Mouse (Mus musculus) kidney, embryonic 15.5 days (tissue): Measurements from ENCODE around the gene Adamtsl1. TPM values are rescaled to one million over a fixed set of nuclear protein-coding genes. Genes with fewer than 3 reads are reported as not detected.
A peak's percentile ranks its signal among the peaks of the same experiment; 100 is the strongest.

Source experiments
- ATAC-seq: fragments of 200-750 bp; cut with Nextera tagmentation; replicated peaks from 2 replicates; pipeline ENCODE4 v1.8.0; 2017; ENCODE audit warnings: moderate TSS enrichment; ENCODE audit not compliant: low FRiP score
- H3K27ac ChIP-seq: fragments of 300-500 bp; sonication (generic); 2 replicates; pipeline ENCODE4 v1.5.1; 2015; ENCODE audit warnings: mild to moderate bottlenecking, inconsistent platforms
- H3K27me3 ChIP-seq: fragments of 300-500 bp; sonication (generic); 2 replicates; pipeline ENCODE4 v1.6.1; 2015; ENCODE audit warnings: inconsistent platforms
- H3K36me3 ChIP-seq: fragments of 300-500 bp; sonication (generic); 2 replicates; pipeline ENCODE4 v1.6.1; 2015; ENCODE audit warnings: inconsistent platforms
- H3K4me1 ChIP-seq: fragments of 300-500 bp; sonication (generic); 2 replicates; pipeline ENCODE4 v1.6.1; 2015; ENCODE audit warnings: inconsistent platforms
- H3K4me2 ChIP-seq: fragments of 300-500 bp; sonication (generic); 2 replicates; pipeline ENCODE4 v1.6.1; 2015; ENCODE audit warnings: moderate library complexity, mild to moderate bottlenecking, inconsistent platforms
- H3K4me3 ChIP-seq: fragments of 300-500 bp; sonication (generic); replicated peaks from 2 replicates; pipeline ENCODE4 v1.5.1; 2015; ENCODE audit warnings: mild to moderate bottlenecking, inconsistent platforms
- H3K9ac ChIP-seq: fragments of 300-500 bp; sonication (generic); 2 replicates; pipeline ENCODE4 v1.6.1; 2015; ENCODE audit warnings: mild to moderate bottlenecking, inconsistent platforms
- H3K9me3 ChIP-seq: fragments of 300-500 bp; sonication (generic); replicated peaks from 2 replicates; pipeline ENCODE4 v1.6.1; 2016; ENCODE audit warnings: inconsistent platforms
- WGBS: fragments of 180-500 bp; shearing (Covaris S2); methylation state at CpG from one replicate; pipeline ENCODE4 v1.1.7; 2015; ENCODE audit warnings: mixed read lengths; 5-methylcytosine and 5-hydroxymethylcytosine counted together
- polyA plus RNA-seq: library from polyadenylated mRNA; unstranded; fragments of >200 nt; fragmentation: Nextera tagmentation; extraction: Ambion mirVana; gene quantifications from 2 replicates; pipeline ENCODE4 v1.2.1, GENCODE M21; 2015

Adamtsl1 gene
- polyA plus RNA-seq, 1 experiment from 2014 or later: 21.5 TPM

DNA sequence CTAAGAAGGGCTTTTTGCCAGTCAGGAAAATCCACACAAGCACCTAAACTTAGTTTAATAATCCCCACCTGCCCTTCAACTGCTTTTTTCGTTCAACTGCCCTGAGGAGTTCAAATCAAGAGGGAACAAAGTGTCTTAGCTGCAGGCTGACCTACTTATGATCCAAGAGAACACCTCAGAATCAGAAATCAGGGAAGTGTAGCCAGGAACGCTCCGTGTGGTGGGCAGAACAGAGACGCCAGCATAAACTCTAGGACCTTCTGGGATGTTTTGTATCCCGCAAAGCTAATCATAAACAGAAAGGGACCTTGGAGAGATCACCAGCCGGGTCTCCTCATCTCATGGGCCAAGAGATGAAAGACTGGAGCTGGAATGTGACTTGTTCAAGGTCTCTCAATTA, 663.5 kb downstream of the Adamtsl1 start:
- no peak overlapping the region for H3K4me3 ChIP-seq
- 89% methylated on average over 6 of the region's 6 CpGs for WGBS
- no peak overlapping the region for H3K4me2 ChIP-seq
- no peak for ATAC-seq
- H3K9ac ChIP-seq: no peak overlapping the region
- H3K36me3 ChIP-seq: no peaks in the 10 kb centered on the region
- H3K4me1 ChIP-seq: no peaks in the 10 kb centered on the region
- no peaks in the 10 kb centered on the region for H3K27me3 ChIP-seq
- H3K27ac ChIP-seq: no peak overlapping the region
- no peaks in the 10 kb centered on the region for H3K9me3 ChIP-seq

DNA sequence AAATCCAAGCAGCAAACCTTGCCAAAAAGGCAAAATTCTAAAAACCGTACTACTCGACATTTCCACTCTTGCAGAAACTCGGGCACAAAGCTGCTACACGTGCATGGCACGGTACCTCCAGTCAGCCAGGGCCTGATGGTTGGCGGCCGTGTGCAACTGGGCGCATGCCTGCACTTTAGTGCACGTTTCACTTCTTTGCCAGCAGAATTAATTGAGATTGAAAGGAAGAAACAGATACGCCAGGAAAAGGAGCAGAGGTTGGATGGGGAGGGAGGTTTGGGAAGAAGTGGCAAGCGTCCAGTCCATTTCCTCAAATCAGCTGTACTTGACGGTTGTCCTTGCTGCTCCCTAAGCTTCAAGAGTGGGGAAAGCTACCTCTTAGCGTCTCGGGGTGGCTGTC, 664.1 kb downstream of the Adamtsl1 start:
- Histone ChIP-seq H3K9ac (no peak overlapping the region), H3K4me1 (no peaks in the 10 kb centered on the region), H3K36me3 (no peaks in the 10 kb centered on the region), H3K4me3 (no peak overlapping the region), H3K27ac (no peak overlapping the region), H3K4me2 (no peak overlapping the region), H3K27me3 (no peaks in the 10 kb centered on the region), H3K9me3 (no peaks in the 10 kb centered on the region)
- WGBS: 79% methylated on average over 14 of the region's 14 CpGs
- ATAC-seq: no peak

DNA sequence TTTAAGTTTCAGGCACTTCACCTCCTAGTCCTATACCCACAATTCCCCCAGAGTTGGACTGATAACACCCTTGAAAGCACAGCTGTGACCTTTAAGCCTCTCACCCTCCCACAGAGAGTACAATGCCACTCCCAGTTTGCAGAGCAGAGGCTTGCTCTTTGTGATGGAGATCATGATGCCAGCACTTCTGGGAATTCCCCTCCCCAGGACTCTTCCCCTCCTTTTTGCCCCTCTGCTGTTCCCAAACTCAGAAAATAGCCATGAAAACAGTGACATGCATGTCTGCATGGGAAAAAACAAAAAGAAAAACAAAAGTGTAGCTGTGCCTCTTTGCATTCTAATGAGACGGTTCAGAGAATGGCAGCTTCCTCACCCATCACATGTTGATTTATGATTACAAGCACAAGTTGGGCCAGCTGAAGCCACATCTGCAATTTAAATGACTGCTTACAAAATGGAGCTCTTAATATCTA, 669.8 kb downstream of the Adamtsl1 start:
- 21% methylated on average over 1 of the region's 1 CpGs for WGBS
- no peak overlapping the region for H3K9ac ChIP-seq
- H3K4me1 ChIP-seq: peaks cover 4% of the 10 kb centered on the region; the same call in 1 of the 2 replicates
- no peaks in the 10 kb centered on the region for H3K27me3 ChIP-seq
- 0 out of 2 replicates have a peak, but pooled peaks have one; percentile 25 for ATAC-seq
- no peak overlapping the region for H3K4me3 ChIP-seq
- H3K9me3 ChIP-seq: no peaks in the 10 kb centered on the region
- H3K4me2 ChIP-seq: no peak overlapping the region
- H3K27ac ChIP-seq: no peak overlapping the region
- no peaks in the 10 kb centered on the region for H3K36me3 ChIP-seq

DNA sequence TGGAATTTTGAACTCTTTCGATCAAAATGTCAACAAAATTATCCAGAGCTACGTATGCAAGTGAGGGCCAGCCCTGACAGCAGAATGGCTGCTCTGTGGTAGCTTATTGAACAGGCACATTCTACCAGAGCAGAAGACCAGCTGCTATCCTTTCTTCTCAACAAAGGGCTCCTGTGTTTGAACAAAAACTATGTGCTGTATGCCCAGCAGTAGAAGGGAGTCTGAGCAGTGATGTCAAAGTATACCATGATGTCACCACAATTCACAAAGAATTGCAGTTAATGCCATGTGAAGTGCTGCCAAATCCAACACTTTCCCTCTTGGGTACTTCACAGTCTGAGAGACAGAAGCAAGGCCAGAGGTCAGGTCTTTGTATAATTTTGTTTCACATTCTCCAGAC, 675.9 kb downstream of the Adamtsl1 start:
- Histone ChIP-seq H3K4me2 (no peak overlapping the region), H3K36me3 (no peaks in the 10 kb centered on the region), H3K4me1 (no peaks in the 10 kb centered on the region), H3K4me3 (no peak overlapping the region), H3K9ac (no peak overlapping the region), H3K27ac (no peak overlapping the region), H3K9me3 (no peaks in the 10 kb centered on the region), H3K27me3 (no peaks in the 10 kb centered on the region)
- 72% methylated on average over 2 of the region's 2 CpGs for WGBS
- no peak for ATAC-seq

DNA sequence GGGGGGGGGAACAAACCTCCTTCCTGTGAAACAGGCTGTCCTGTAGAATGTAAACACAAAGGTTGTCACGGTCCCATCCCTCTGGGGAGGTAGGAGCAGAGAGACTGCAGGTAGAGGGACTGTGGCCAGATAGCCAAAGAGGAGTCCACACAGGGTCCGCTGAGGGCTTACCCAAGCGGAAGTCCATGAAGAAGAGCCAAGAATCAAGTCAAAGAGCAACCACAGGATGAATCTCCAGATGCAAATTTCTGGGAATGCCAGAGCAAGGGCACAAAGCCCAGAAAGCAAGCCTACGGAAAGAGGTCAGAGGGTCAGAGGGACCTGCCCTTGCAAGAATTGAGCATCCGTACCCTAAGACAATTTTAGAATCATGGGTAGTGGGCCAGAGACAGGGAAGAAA, 677.2 kb downstream of the Adamtsl1 start:
- 69% methylated on average over 5 of the region's 5 CpGs for WGBS
- H3K4me2 ChIP-seq: no peak overlapping the region
- no peak overlapping the region for H3K4me3 ChIP-seq
- H3K9ac ChIP-seq: no peak overlapping the region
- H3K27me3 ChIP-seq: no peaks in the 10 kb centered on the region
- H3K36me3 ChIP-seq: no peaks in the 10 kb centered on the region
- ATAC-seq: no peak
- H3K27ac ChIP-seq: no peak overlapping the region
- H3K9me3 ChIP-seq: no peaks in the 10 kb centered on the region
- H3K4me1 ChIP-seq: no peaks in the 10 kb centered on the region

DNA sequence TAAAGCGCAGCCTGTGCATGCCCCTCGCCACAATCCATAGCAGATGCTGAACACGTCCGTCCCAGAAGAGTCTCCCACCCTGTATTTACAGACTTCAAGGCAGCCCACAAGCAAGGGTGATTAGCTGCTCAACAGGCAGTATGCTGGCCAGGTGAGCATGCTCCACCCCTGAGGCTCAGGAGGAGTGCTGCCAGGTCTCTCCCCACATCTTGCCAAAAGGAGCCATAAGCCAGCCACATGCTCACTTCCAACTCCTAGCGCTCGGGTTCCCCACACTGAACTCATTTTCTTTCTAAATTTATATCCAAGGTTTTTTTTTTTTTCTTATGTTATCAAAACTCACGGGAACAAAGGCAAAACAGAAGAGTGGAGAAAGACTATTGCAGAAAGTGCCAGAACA, 687.8 kb downstream of the Adamtsl1 start:
- ATAC-seq: no peak
- H3K27me3 ChIP-seq: no peaks in the 10 kb centered on the region
- H3K9ac ChIP-seq: no peak overlapping the region
- no peaks in the 10 kb centered on the region for H3K36me3 ChIP-seq
- 0 out of 2 replicates have a peak, but pooled peaks cover 2% of the 10 kb centered on the region for H3K4me1 ChIP-seq
- 83% methylated on average over 7 of the region's 7 CpGs for WGBS
- no peak overlapping the region for H3K27ac ChIP-seq
- no peak overlapping the region for H3K4me2 ChIP-seq
- no peaks in the 10 kb centered on the region for H3K9me3 ChIP-seq
- H3K4me3 ChIP-seq: no peak overlapping the region

DNA sequence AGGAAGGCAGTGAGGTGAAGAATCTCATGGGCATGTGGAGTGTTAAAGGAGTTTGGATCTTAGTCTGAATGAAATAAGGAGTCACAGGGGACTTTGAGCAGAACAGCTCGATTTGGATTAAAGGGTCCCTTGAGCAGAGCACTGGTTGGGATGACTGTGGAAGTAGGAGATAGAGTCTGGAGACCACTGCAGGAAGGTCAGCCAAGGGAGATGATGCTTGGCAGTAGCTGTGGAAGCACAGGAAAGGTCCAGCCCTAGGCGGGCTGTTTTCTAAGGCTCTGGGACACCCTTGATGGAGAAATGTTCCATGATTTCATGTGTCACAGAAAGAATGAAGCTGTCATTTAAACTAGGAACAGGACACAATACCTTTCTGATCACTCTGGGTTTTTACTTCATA, 689.3 kb downstream of the Adamtsl1 start:
- ATAC-seq: no peak
- H3K9me3 ChIP-seq: no peaks in the 10 kb centered on the region
- 0 out of 2 replicates have a peak, but pooled peaks cover 2% of the 10 kb centered on the region for H3K4me1 ChIP-seq
- no peak overlapping the region for H3K9ac ChIP-seq
- no peak overlapping the region for H3K4me3 ChIP-seq
- H3K27me3 ChIP-seq: no peaks in the 10 kb centered on the region
- H3K4me2 ChIP-seq: no peak overlapping the region
- no peaks in the 10 kb centered on the region for H3K36me3 ChIP-seq
- WGBS: 86% methylated on average over 2 of the region's 2 CpGs
- H3K27ac ChIP-seq: no peak overlapping the region

DNA sequence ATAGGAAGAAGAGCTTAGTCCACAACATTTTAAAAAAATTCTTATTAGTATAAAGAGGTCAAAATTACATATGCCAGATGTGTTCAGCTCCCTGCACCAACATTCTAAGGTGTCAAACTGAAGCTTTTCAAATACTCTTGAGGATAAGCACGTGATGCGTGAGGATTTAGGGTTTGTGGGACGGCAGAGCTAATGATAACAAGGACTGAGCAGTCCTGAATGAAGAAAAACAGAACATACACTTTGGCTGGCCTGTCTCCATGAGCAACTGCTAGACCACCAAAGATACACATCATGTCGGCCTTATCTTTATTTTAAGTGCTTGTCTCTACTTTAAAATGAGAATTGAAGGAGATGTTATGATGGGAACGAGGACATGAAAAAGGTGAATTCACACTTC, 710.9 kb downstream of the Adamtsl1 start:
- Histone ChIP-seq H3K4me2 (no peak overlapping the region), H3K27me3 (no peaks in the 10 kb centered on the region), H3K4me3 (no peak overlapping the region), H3K36me3 (no peaks in the 10 kb centered on the region), H3K9me3 (no peaks in the 10 kb centered on the region), H3K27ac (no peak overlapping the region), H3K9ac (no peak overlapping the region), H3K4me1 (no peaks in the 10 kb centered on the region)
- WGBS: 73% methylated on average over 5 of the region's 5 CpGs
- no peak for ATAC-seq

DNA sequence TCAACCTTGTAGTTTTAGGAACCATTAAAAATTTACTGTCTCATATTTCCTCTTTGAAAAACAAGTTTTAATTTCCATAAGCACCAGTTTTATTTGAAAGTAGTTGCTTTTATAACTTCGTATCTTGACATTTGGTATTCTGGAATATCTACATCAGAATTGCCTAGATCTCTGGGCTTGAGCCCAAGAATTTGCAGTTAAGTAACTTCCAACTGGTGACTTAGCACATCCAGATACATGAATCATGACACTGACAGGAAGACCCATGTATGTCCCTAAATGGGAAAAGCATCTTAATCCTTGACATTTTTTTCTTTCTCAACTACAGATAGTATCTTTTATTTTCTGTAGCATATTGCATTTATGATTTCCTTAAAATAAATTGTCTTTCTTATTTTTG, 713.1 kb downstream of the Adamtsl1 start:
- ATAC-seq: no peak
- Histone ChIP-seq H3K36me3 (no peaks in the 10 kb centered on the region), H3K9me3 (no peaks in the 10 kb centered on the region), H3K9ac (no peak overlapping the region), H3K27me3 (no peaks in the 10 kb centered on the region), H3K4me2 (no peak overlapping the region), H3K4me3 (no peak overlapping the region), H3K4me1 (no peaks in the 10 kb centered on the region), H3K27ac (no peak overlapping the region)
- WGBS: 60% methylated on average over 1 of the region's 1 CpGs

DNA sequence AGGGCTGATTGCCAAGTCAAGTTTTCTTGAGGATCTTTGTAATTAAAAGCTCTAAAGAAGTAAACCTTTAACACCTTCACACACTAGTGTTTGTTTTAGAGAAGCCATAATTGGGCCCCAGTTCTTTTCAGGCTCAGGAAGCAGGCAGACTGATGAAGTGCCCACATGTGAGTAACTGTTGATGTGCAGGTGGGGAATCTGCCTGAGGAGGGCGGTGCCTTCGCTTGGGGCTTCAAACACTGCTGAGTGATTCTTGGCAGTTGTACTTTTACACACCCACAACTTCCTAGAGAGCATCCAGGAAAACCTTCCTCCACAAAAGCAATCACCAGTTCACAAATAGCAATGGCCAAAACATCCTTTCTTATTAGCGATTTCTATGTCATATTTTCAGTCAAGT, 719.2 kb downstream of the Adamtsl1 start:
- Histone ChIP-seq H3K36me3 (no peaks in the 10 kb centered on the region), H3K4me2 (no peak overlapping the region), H3K9me3 (no peaks in the 10 kb centered on the region), H3K27ac (no peak overlapping the region), H3K4me1 (no peaks in the 10 kb centered on the region), H3K9ac (no peak overlapping the region), H3K27me3 (no peaks in the 10 kb centered on the region), H3K4me3 (no peak overlapping the region)
- ATAC-seq: no peak
- WGBS: 71% methylated on average over 3 of the region's 3 CpGs

DNA sequence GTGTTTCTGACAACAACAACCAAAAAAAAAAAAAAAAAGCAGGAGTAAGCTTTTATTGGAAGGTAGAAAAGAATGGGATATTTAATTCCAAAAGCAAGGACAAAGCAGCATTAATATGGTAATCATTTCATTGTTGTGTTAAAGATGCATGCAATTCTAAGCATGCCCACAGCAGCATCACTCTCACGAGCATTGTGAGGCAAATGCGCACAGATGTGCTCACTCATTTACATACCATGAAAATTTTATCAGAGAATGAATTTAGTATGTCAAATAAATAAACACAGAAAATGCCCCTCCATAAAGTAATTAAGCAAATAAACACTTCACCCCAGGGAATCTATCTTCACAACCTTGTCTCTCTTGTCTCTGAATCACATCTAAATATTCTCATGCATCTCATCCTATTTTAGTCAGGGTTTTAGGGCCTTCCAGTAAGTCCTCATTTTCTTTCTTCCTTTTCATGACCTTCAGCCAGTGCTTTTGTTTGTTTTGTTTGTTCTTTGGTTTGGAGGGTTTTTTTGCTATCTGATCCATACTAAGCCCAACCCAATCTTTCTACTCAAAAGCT, 728.0 kb downstream of the Adamtsl1 start:
- WGBS: 63% methylated on average over 2 of the region's 2 CpGs
- Histone ChIP-seq H3K9ac (no peak overlapping the region), H3K4me1 (no peaks in the 10 kb centered on the region), H3K4me3 (no peak overlapping the region), H3K27ac (no peak overlapping the region), H3K27me3 (no peaks in the 10 kb centered on the region), H3K9me3 (no peaks in the 10 kb centered on the region), H3K4me2 (no peak overlapping the region), H3K36me3 (no peaks in the 10 kb centered on the region)
- no peak for ATAC-seq

DNA sequence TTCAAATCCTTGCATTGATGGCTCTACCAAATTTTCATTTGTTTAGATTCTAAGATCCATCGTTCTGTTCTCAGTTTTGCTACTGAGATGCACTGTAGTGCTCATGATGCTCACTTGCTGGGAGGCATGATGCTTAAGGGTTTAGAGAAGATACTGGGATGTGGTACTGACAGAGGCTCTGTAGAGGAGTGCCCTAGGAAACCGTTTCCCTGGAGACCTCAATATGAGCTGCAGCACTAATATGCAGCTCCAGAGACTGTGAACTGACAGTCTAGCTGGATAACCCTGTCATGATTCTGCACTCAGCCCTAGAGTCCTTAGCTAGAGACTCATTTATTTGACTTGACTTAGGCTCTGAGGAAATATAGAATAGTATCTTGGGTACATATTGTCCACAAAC, 756.1 kb downstream of the Adamtsl1 start:
- no peak overlapping the region for H3K9ac ChIP-seq
- no peak for ATAC-seq
- 77% methylated on average over 2 of the region's 2 CpGs for WGBS
- no peak overlapping the region for H3K27ac ChIP-seq
- no peak overlapping the region for H3K4me2 ChIP-seq
- peaks cover 3% of the 10 kb centered on the region; the same call in 1 of the 2 replicates for H3K4me1 ChIP-seq
- no peaks in the 10 kb centered on the region for H3K27me3 ChIP-seq
- H3K36me3 ChIP-seq: no peaks in the 10 kb centered on the region
- H3K9me3 ChIP-seq: no peaks in the 10 kb centered on the region
- H3K4me3 ChIP-seq: no peak overlapping the region

DNA sequence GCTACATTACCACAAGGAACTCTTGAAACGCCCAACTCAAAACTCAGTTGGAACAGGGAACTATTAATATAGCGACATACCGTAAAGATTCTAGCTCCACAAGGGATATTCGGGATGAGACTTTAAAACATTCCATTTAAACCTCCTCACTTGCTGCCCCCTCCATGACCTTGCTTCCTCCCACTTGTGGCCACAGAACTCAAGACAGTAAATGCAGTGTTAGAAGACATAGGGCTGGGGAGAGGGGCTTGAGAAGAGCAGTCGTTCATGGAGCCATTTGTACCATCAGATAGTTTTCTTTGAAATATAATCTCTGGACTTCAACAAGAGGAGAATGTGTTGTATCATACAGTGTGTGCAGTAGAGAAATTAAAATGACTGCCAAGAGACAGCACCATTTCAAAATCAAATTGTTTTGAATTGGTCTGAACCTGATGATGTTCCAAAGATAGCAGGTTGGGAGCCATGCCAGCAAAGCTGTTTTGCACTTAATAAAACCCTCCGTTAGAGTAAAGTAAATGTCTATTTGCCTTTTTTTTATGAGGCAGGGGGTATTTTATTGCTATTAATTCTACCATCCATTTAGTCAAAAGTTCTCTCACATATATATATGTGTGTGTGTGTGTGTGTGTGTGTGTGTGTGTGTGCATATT, 759.9 kb downstream of the Adamtsl1 start:
- Histone ChIP-seq H3K9me3 (no peaks in the 10 kb centered on the region), H3K9ac (no peak overlapping the region), H3K36me3 (no peaks in the 10 kb centered on the region), H3K4me2 (no peak overlapping the region), H3K27me3 (no peaks in the 10 kb centered on the region), H3K4me1 (peaks cover 6% of the 10 kb centered on the region), H3K4me3 (no peak overlapping the region), H3K27ac (no peak overlapping the region)
- 0 out of 2 replicates have a peak, but pooled peaks have one; percentile 15 for ATAC-seq
- 32% methylated on average over 6 of the region's 6 CpGs for WGBS
